Mouse (Mus musculus): ENCODE data around the gene Gm10912.

DNA sequence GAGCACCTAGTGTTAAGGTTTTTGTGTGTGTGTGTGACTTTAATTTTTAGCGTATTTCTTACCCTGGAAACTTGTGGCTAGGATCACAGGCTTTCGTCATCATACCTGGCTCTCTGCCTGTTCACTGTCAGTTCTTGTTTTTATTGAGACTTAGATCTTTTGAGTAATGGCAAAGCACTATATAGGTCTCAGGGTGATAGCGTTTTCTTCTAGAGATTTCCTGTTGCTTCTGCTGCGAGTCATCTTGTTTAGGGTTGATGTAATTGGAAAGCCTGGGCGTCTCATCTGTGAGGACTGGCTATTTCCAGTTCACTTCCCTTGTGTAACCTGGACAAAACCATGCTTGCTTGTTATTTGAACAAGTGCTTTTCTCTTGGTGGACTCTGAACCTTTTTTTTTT lies 24.0 kb upstream of the Gm10912 start:
- no peak for TF ChIP-seq CTCF (IDR thresholded peaks at IDR 0.05; ENCODE audit: borderline replicate concordance, insufficient read depth, low read length)
- no peak for TF ChIP-seq POLR2A (IDR thresholded peaks at IDR 0.05; ENCODE audit: low read depth, low read length)
